Mouse (Mus musculus): Measurements from ENCODE around the gene Trio.

DNA sequence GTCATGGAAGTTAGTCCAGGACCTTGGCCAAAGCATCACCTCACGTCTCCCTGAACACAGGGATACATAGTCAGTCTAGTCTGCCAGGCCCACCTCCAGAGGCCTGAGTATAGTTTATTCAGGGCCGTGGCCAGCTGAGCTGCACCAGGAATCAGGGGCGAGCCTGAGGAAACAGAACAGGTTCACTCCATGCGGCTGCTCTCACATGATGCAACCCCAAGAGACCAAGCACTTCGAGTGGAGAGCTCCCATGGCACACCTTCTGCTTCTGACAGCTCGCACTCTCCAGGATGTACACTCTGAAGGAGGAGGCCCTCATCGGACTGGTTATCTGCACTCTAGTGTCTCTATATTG, 228.8 kb downstream of the Trio start:
- TF ChIP-seq EP300 (optimal IDR thresholded peaks at IDR 0.05) (no peak), CTCF (IDR thresholded peaks at IDR 0.05; ENCODE audit: low read depth) (no peak)

All from stomach, postnatal 0 days (tissue).